In the genomic region with DNA sequence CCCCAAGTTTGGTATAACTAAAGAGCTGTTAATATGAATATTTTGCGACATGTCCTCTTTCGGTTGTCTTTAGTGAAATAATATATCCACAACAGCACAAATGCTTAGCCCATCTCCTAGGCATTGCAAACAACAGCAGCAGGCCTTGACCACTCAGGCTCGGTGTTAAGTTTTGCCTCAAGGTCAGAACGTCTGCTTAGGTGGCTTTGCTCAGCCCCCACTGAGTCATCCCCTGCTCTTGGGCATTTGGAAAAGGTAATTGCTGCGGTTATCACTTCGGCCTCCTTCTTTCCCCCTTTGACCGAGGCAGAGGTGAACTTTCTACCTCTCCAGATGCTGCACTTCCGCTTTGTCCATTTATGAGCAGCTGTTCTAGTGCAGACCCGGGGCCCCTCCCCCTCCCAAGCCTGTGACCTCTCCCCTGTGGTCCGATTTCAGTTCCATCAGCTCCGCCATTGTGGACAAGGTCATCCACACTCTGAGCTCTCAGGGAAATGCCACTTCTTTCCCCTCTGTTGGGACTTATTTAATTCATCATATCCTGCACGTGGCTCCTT, we compare ENCODE assay signal across 16 mouse cellular contexts. TPM values are rescaled to one million over a fixed set of nuclear protein-coding genes. Genes with fewer than 3 reads are reported as not detected.
DNase-seq lines count a peak whose midpoint lies in the region; ATAC-seq and TF ChIP-seq lines count a peak whose summit lies in the region.
"Had no signal": no experiment of that assay in that cellular context is flagged by ENCODE, and none has a peak within 500 bp of the region (broad histone marks: within the 10 kb centered on the region; RNA-seq: fewer than 3 reads in every experiment).

No protein-coding gene starts in this region.

- H3K27me3 ChIP-seq in ES-Bruce4 (ENCODE audit: control insufficient read depth, insufficient read depth, low read length, poor library complexity, severe bottlenecking) = no peaks in the 10 kb centered on the region
- H3K27me3 ChIP-seq in liver, embryonic 13.5 days = no peaks in the 10 kb centered on the region
- H3K27me3 ChIP-seq in neural tube, embryonic 15.5 days (replicated peaks) = no peaks in the 10 kb centered on the region
- H3K27me3 ChIP-seq: midbrain, embryonic 15.5 days had no signal

- TF ChIP-seq EP300 in ES-Bruce4 (IDR thresholded peaks at IDR 0.05; ENCODE audit: insufficient read depth, low read depth, low read length) = 0 out of 2 replicates have a peak, but pooled peaks have one; percentile 56

- intact Hi-C loops in left cerebral cortex, adult 2 months (cut with DNase I) = no loop called here

- no peaks in the 10 kb centered on the region for H3K9me3 ChIP-seq in ES-Bruce4 (replicated peaks; ENCODE audit: control insufficient read depth, insufficient read depth, low read length, poor library complexity, severe bottlenecking)
- H3K9me3 ChIP-seq in liver, embryonic 13.5 days (replicated peaks) = no peaks in the 10 kb centered on the region
- no peaks in the 10 kb centered on the region for H3K9me3 ChIP-seq in neural tube, embryonic 15.5 days (replicated peaks)
- H3K9me3 ChIP-seq: midbrain, embryonic 15.5 days had no signal

- no peak overlapping the region for H3K27ac ChIP-seq in ES-Bruce4 (ENCODE audit: insufficient read depth, low read length)
- H3K27ac ChIP-seq in brown adipose tissue, adult 24 weeks (replicated peaks; ENCODE audit: low read depth, low read length) = 0 out of 2 replicates have a peak overlapping the region, but pooled peaks have one; percentile 1
- H3K27ac ChIP-seq in liver, embryonic 13.5 days = peak overlapping the region; percentile 50; the same call in 1 of the 2 replicates
- no peak overlapping the region for H3K27ac ChIP-seq in left cerebral cortex, adult 2 months
- H3K27ac ChIP-seq in neural tube, embryonic 15.5 days (replicated peaks) = no peak overlapping the region
- H3K27ac ChIP-seq: midbrain, embryonic 15.5 days had no signal

- no peak overlapping the region for H3K4me2 ChIP-seq in liver, embryonic 13.5 days
- H3K4me2 ChIP-seq in neural tube, embryonic 15.5 days = no peak overlapping the region
- H3K4me2 ChIP-seq: lung, embryonic 14.5 days; midbrain, embryonic 15.5 days had no signal

- peak; percentile 34; the same call in 1 of the 2 replicates for ATAC-seq in liver, embryonic 13.5 days (ENCODE audit: low read depth)
- no peak for ATAC-seq in neural tube, embryonic 15.5 days (ENCODE audit: low FRiP score)
- ATAC-seq: forebrain, embryonic 16.5 days; midbrain, embryonic 15.5 days had no signal

- no peak overlapping the region for H3K9ac ChIP-seq in ES-Bruce4 (ENCODE audit: low read depth, poor library complexity, severe bottlenecking)
- H3K9ac ChIP-seq in liver, embryonic 13.5 days = no peak overlapping the region
- H3K9ac ChIP-seq in neural tube, embryonic 15.5 days (replicated peaks) = no peak overlapping the region
- H3K9ac ChIP-seq: lung, embryonic 14.5 days; midbrain, embryonic 15.5 days had no signal

- WGBS in liver, embryonic 13.5 days (ENCODE audit: insufficient replicate concordance) = 59% methylated on average over 12 of the region's 12 CpGs
- 72% methylated on average over 12 of the region's 12 CpGs for WGBS in neural tube, embryonic 15.5 days

- TF ChIP-seq CTCF in ES-Bruce4 (IDR thresholded peaks at IDR 0.05; ENCODE audit: low read depth, low read length) = no peak
- TF ChIP-seq CTCF in left cerebral cortex, adult 2 months (IDR thresholded peaks at IDR 0.05) = no peak

- no peak for TF ChIP-seq POLR2A in ES-Bruce4 (IDR thresholded peaks at IDR 0.05; ENCODE audit: insufficient read depth, low read length)

- H3K4me3 ChIP-seq in ES-Bruce4 (ENCODE audit: low read depth, low read length) = no peak overlapping the region
- H3K4me3 ChIP-seq in brown adipose tissue, adult 24 weeks (ENCODE audit: insufficient read depth, low read depth, low read length) = no peak overlapping the region
- H3K4me3 ChIP-seq in liver, embryonic 13.5 days (replicated peaks) = no peak overlapping the region
- no peak overlapping the region for H3K4me3 ChIP-seq in left cerebral cortex, adult 2 months
- no peak overlapping the region for H3K4me3 ChIP-seq in neural tube, embryonic 15.5 days (replicated peaks)
- H3K4me3 ChIP-seq: erythroblast, embryonic 14.5 days; midbrain, embryonic 15.5 days had no signal

- peaks cover 4% of the 10 kb centered on the region for H3K4me1 ChIP-seq in ES-Bruce4 (ENCODE audit: control insufficient read depth, insufficient read depth, low read length)
- H3K4me1 ChIP-seq in brown adipose tissue, adult 24 weeks (ENCODE audit: control insufficient read depth, insufficient read depth, insufficient read length, low read length) = peaks cover 24% of the 10 kb centered on the region; the same call in 1 of the 2 replicates
- H3K4me1 ChIP-seq in liver, embryonic 13.5 days (replicated peaks) = peaks cover 21% of the 10 kb centered on the region
- no peaks in the 10 kb centered on the region for H3K4me1 ChIP-seq in neural tube, embryonic 15.5 days
- H3K4me1 ChIP-seq: midbrain, embryonic 15.5 days had no signal

- peak; percentile 13 for DNase-seq in adrenal gland, postnatal 10 days
- no peak for DNase-seq in adrenal gland, postnatal 4 days (ENCODE audit: low spot score in 2 of 2)
- DNase-seq in liver, embryonic 13.5 days = no peak
- no peak for DNase-seq in cerebellum, postnatal 36 days
- no peak for DNase-seq in left cerebral cortex, adult 2 months (ENCODE audit: extremely low spot score in 1 of 2, low spot score in 2 of 2)
- DNase-seq: cerebellum, postnatal 25 days; heart, adult 18-20 months; lung, embryonic 14.5 days; retina, postnatal 1 day had no signal

- H3K36me3 ChIP-seq in ES-Bruce4 (ENCODE audit: control insufficient read depth, insufficient read depth, low read length, poor library complexity, severe bottlenecking) = no peaks in the 10 kb centered on the region
- H3K36me3 ChIP-seq in liver, embryonic 13.5 days = no peaks in the 10 kb centered on the region
- no peaks in the 10 kb centered on the region for H3K36me3 ChIP-seq in neural tube, embryonic 15.5 days
- H3K36me3 ChIP-seq: midbrain, embryonic 15.5 days had no signal

RNA-seq across cellular contexts. Expression of a gene that starts 23.0 kb away (rescaled TPM):
- total RNA-seq in adrenal gland, postnatal 10 days (2021) = 10 to 100 TPM; 56.9 to 62.6 TPM
- total RNA-seq in adrenal gland, postnatal 4 days (2021) = 10 to 100 TPM; 51.4 to 52.7 TPM
- polyA plus RNA-seq in ES-Bruce4 (2011; ENCODE audit: insufficient read depth, insufficient read length, low read depth, missing spikeins) = 8.9 and 9.6 TPM in 2 replicates
- polyA plus RNA-seq in brown adipose tissue, adult 24 weeks (2012; ENCODE audit: insufficient read depth, insufficient read length, missing spikeins) = 9.8 and 14.1 TPM in 2 replicates
- polyA plus RNA-seq in liver, embryonic 13.5 days (2015; fragmentation: Nextera tagmentation; extraction: Ambion mirVana) = 8.2 and 15.3 TPM in 2 replicates
- total RNA-seq in left cerebral cortex, adult 2 months (2021) = 10 to 100 TPM; 54.4 to 58.1 TPM
- 24.5 and 26.5 TPM in 2 replicates for polyA plus RNA-seq in neural tube, embryonic 15.5 days (2015; fragmentation: Nextera tagmentation; extraction: Ambion mirVana)
- total RNA-seq: megakaryocyte progenitor cell, adult 5-6 weeks had no signal
- polyA plus RNA-seq: erythroblast, embryonic 14.5 days had no signal

Comparison
In these comparisons a context has a peak if more than half of its experiments do, and no peak if none do; other contexts are left out.
1. H3K27ac ChIP-seq: peak in brown adipose tissue, adult 24 weeks (single experiment) and liver, embryonic 13.5 days (single experiment); none in ES-Bruce4 (single experiment), left cerebral cortex, adult 2 months (single experiment) and neural tube, embryonic 15.5 days (single experiment).